ENCODE assay signal across 8 mouse cellular contexts in genomic region chr2:165613741-165614339, GRCm38 (mm10). TPM values are rescaled to one million over a fixed set of nuclear protein-coding genes. Genes with fewer than 3 reads are reported as not detected.
DNase-seq lines count a peak whose midpoint lies in the region; ATAC-seq and TF ChIP-seq lines count a peak whose summit lies in the region.

No protein-coding gene starts in this region.

- H3K36me3 ChIP-seq in intestine, embryonic 16.5 days (ENCODE audit: control insufficient read depth, insufficient read depth, low read length), result no peaks in the 10 kb centered on the region
- no peaks in the 10 kb centered on the region for H3K36me3 ChIP-seq in intestine, embryonic 15.5 days
- H3K36me3 ChIP-seq in heart, postnatal 0 days (replicated peaks; ENCODE audit: control insufficient read depth, insufficient read depth, low read length), result no peaks in the 10 kb centered on the region

- DNase-seq in brain, embryonic 14.5 days (ENCODE audit: low read depth), result no peak
- DNase-seq in heart, postnatal 0 days (ENCODE audit: low spot score), result no peak
- DNase-seq in layer of hippocampus, postnatal 10 days (ENCODE audit: low spot score in 2 of 2), result peak; percentile 39 to 42
- no peak for DNase-seq in cerebellum, postnatal 36 days
- no peak for DNase-seq in spleen, postnatal 4 days (ENCODE audit: low spot score in 2 of 2)

- H3K9ac ChIP-seq in intestine, embryonic 16.5 days (ENCODE audit: low read depth, low read length), result 0 out of 2 replicates have a peak overlapping the region, but pooled peaks have one; percentile 19
- H3K9ac ChIP-seq in intestine, embryonic 15.5 days, result no peak overlapping the region
- H3K9ac ChIP-seq in heart, postnatal 0 days (replicated peaks; ENCODE audit: low read depth, low read length), result no peak overlapping the region

- H3K9me3 ChIP-seq in intestine, embryonic 16.5 days (ENCODE audit: control insufficient read depth, low read length), result no peaks in the 10 kb centered on the region
- H3K9me3 ChIP-seq in intestine, embryonic 15.5 days, result no peaks in the 10 kb centered on the region
- H3K9me3 ChIP-seq in heart, postnatal 0 days (replicated peaks; ENCODE audit: control insufficient read depth, low read length), result no peaks in the 10 kb centered on the region; the same call in 1 of the 2 replicates

- no peak overlapping the region for H3K4me2 ChIP-seq in intestine, embryonic 16.5 days (ENCODE audit: low read depth, low read length)
- no peak overlapping the region for H3K4me2 ChIP-seq in intestine, embryonic 15.5 days (replicated peaks)
- H3K4me2 ChIP-seq in heart, postnatal 0 days (ENCODE audit: low read depth, low read length), result no peak overlapping the region

- no peak overlapping the region for H3K4me3 ChIP-seq in intestine, embryonic 16.5 days (ENCODE audit: low read length)
- H3K4me3 ChIP-seq in intestine, embryonic 15.5 days (replicated peaks), result no peak overlapping the region
- H3K4me3 ChIP-seq in heart, postnatal 0 days (ENCODE audit: low read depth, low read length), result no peak overlapping the region

- H3K27me3 ChIP-seq in intestine, embryonic 16.5 days (replicated peaks; ENCODE audit: control insufficient read depth, insufficient read depth, low read length), result no peaks in the 10 kb centered on the region
- no peaks in the 10 kb centered on the region for H3K27me3 ChIP-seq in intestine, embryonic 15.5 days (replicated peaks)
- no peaks in the 10 kb centered on the region for H3K27me3 ChIP-seq in heart, postnatal 0 days (ENCODE audit: control insufficient read depth, insufficient read depth, low read length)

- peak; percentile 9; the same call in 1 of the 2 replicates for TF ChIP-seq CTCF in brain, embryonic 14.5 days (IDR thresholded peaks at IDR 0.05; ENCODE audit: borderline replicate concordance, extremely low read depth, insufficient read depth, insufficient read length)
- TF ChIP-seq CTCF in heart, postnatal 0 days (IDR thresholded peaks at IDR 0.05; ENCODE audit: low read depth), result no peak

- H3K4me1 ChIP-seq in intestine, embryonic 16.5 days (ENCODE audit: control insufficient read depth, insufficient read depth, low read length), result no peaks in the 10 kb centered on the region
- no peaks in the 10 kb centered on the region for H3K4me1 ChIP-seq in intestine, embryonic 15.5 days (replicated peaks)
- no peaks in the 10 kb centered on the region for H3K4me1 ChIP-seq in heart, postnatal 0 days (ENCODE audit: control insufficient read depth, insufficient read depth)

- no peak for ATAC-seq in intestine, embryonic 16.5 days
- no peak for ATAC-seq in intestine, embryonic 15.5 days
- ATAC-seq in heart, postnatal 0 days (ENCODE audit: insufficient read depth, low read depth), result peak; percentile 47; the same call in 1 of the 2 replicates
- no peak for ATAC-seq in inflammation-experienced regulatory T-cells, adult 6 months

- no peak overlapping the region for H3K27ac ChIP-seq in intestine, embryonic 16.5 days (ENCODE audit: low read length)
- H3K27ac ChIP-seq in intestine, embryonic 15.5 days, result no peak overlapping the region
- no peak overlapping the region for H3K27ac ChIP-seq in heart, postnatal 0 days (ENCODE audit: low read depth)

- TF ChIP-seq EP300 in heart, postnatal 0 days (IDR thresholded peaks at IDR 0.05; ENCODE audit: low read depth), result no peak

- 74% methylated on average over 13 of the region's 13 CpGs for WGBS in intestine, embryonic 16.5 days
- WGBS in intestine, embryonic 15.5 days, result 71% methylated on average over 13 of the region's 13 CpGs
- WGBS in heart, postnatal 0 days, result 66% methylated on average over 13 of the region's 13 CpGs

- TF ChIP-seq POLR2A in brain, embryonic 14.5 days (IDR thresholded peaks at IDR 0.05; ENCODE audit: borderline replicate concordance, extremely low read depth, insufficient read depth, insufficient read length, poor library complexity, severe bottlenecking), result no peak

RNA-seq across cellular contexts. Expression of gene Eya2, which starts 19.0 kb away (rescaled TPM):
- polyA plus RNA-seq in intestine, embryonic 16.5 days (2015; fragmentation: Nextera tagmentation; extraction: Ambion mirVana), result 0.33 and 1.2 TPM in 2 replicates
- polyA plus RNA-seq in intestine, embryonic 15.5 days (2015; fragmentation: Nextera tagmentation; extraction: Ambion mirVana), result 0.84 and 1.3 TPM in 2 replicates
- 6.1 and 12.3 TPM in 2 replicates for polyA plus RNA-seq in brain, embryonic 14.5 days (2012; rRNA removed)
- 0.95 and 3.2 TPM in 2 replicates for total RNA-seq in heart, postnatal 0 days (2014; rRNA removed; ENCODE audit: low replicate concordance)
- polyA plus RNA-seq in heart, postnatal 0 days (2015; fragmentation: Nextera tagmentation; extraction: Ambion mirVana), result 0.96 and 1.1 TPM in 2 replicates
- total RNA-seq in layer of hippocampus, postnatal 10 days (2021), result 1 to 10 TPM; 4.0 to 5.3 TPM
- polyA plus RNA-seq in inflammation-experienced regulatory T-cells, adult 6 months (2017; shearing (Covaris generic)), result 10 to 100 TPM in 2 of 3 experiments, 1 to 10 TPM in 1; 4.5 to 17.0 (median 13.2) TPM

Comparison
In these comparisons a context has a peak if more than half of its experiments do, and no peak if none do; other contexts are left out.
1. DNase-seq: peak in layer of hippocampus, postnatal 10 days (2 of 2); none in brain, embryonic 14.5 days (single experiment), heart, postnatal 0 days (single experiment), cerebellum, postnatal 36 days (0 of 2) and spleen, postnatal 4 days (0 of 2).